Mouse (Mus musculus) limb, embryonic 10.5 days (tissue): Measurements from ENCODE around the gene Gm12258. TPM values are rescaled to one million over a fixed set of nuclear protein-coding genes. Genes with fewer than 3 reads are reported as not detected.

Source experiments
- polyA plus RNA-seq: library from polyadenylated mRNA; unstranded; fragments of >200 nt; fragmentation: Nextera tagmentation; extraction: Ambion mirVana; gene quantifications from 2 replicates; pipeline ENCODE4 v1.2.1, GENCODE M21; 2016

Gm12258 gene
- polyA plus RNA-seq, 1 experiment from 2014 or later, result 11.0 TPM

Other genes with a start within 250 kb of the Gm12258 start
- gene 2210407C18Rik, start 231.1 kb upstream of the Gm12258 start, polyA plus RNA-seq, result not detected in 2 replicates
- gene Olfr323, start 216.7 kb upstream of the Gm12258 start, polyA plus RNA-seq, result not detected in 2 replicates
- gene Trim58, start 206.7 kb upstream of the Gm12258 start, polyA plus RNA-seq, result 0.29 and 0.30 TPM in 2 replicates
- gene Olfr322, start 188.4 kb upstream of the Gm12258 start, polyA plus RNA-seq, result not detected in 2 replicates
- gene Olfr320, start 166.1 kb upstream of the Gm12258 start, polyA plus RNA-seq, result not detected in 2 replicates
- not detected in 2 replicates for gene Olfr319, start 148.0 kb upstream of the Gm12258 start, polyA plus RNA-seq
- gene Olfr318, start 123.1 kb upstream of the Gm12258 start, polyA plus RNA-seq, result not detected in 2 replicates
- gene Olfr317, start 107.9 kb upstream of the Gm12258 start, polyA plus RNA-seq, result not detected in 2 replicates
- gene Olfr316, start 94.4 kb upstream of the Gm12258 start, polyA plus RNA-seq, result not detected in 2 replicates
- not detected in 2 replicates for gene Olfr315, start 74.0 kb upstream of the Gm12258 start, polyA plus RNA-seq
- gene Olfr314, start 64.2 kb upstream of the Gm12258 start, polyA plus RNA-seq, result not detected in 2 replicates
- gene Fam183b, start 45.2 kb upstream of the Gm12258 start, polyA plus RNA-seq, result not detected in 2 replicates
- not detected in 2 replicates for gene Olfr313, start 32.2 kb upstream of the Gm12258 start, polyA plus RNA-seq
- gene Olfr312, start 17.9 kb upstream of the Gm12258 start, polyA plus RNA-seq, result not detected in 2 replicates
- not detected in 2 replicates for gene Olfr311, start 7.9 kb upstream of the Gm12258 start, polyA plus RNA-seq
- 8.6 and 10.9 TPM in 2 replicates for gene 2810021J22Rik, start 20.1 kb downstream of the Gm12258 start, polyA plus RNA-seq
- 5.7 and 6.9 TPM in 2 replicates for gene Zfp39, start 57.1 kb downstream of the Gm12258 start, polyA plus RNA-seq
- gene Btnl10, start 70.8 kb downstream of the Gm12258 start, polyA plus RNA-seq, result 0.05 TPM in 1 of 2 replicates, not detected in the other
- 222 and 238 TPM in 2 replicates for gene Rnf187, start 91.8 kb downstream of the Gm12258 start, polyA plus RNA-seq
- 3.2 and 4.5 TPM in 2 replicates for gene Hist3h2ba, start 101.8 kb downstream of the Gm12258 start, polyA plus RNA-seq
- gene Hist3h2a, start 107.5 kb downstream of the Gm12258 start, polyA plus RNA-seq, result 8.4 and 11.3 TPM in 2 replicates
- gene Trim17, start 107.5 kb downstream of the Gm12258 start, polyA plus RNA-seq, result 0.31 and 0.35 TPM in 2 replicates
- gene Trim11, start 130.9 kb downstream of the Gm12258 start, polyA plus RNA-seq, result 17.8 and 20.7 TPM in 2 replicates